Mouse (Mus musculus): ENCODE measurements around the gene Trpd52l3. TPM values are rescaled to one million over a fixed set of nuclear protein-coding genes. Genes with fewer than 3 reads are reported as not detected.

Gene Trpd52l3
- not detected for total RNA-seq (2023)

DNA sequence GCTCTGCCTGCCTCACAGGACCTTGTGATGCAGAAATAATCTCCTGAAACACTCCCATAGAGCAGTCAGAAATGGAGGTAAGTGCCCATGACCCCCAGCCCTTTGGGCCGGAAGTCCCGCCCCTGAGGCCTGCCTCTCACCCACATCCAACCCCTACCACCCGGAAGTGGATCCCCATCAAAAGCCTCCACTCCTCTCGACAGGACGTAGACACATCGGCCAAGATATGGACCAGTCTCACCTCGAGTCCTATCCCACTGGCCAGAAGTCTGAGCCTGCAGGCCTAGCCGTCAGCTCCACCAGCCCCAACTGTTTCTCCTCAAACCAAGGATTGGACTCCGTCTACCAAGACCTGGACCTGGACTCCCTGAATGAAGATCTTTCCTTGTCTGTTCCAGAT lies at the start of gene Trpd52l3:
Trpd52l3 (plus strand) TSS at position 170 of the 400 bp plus-strand sequence.

GRCm38 (mm10) chr19:30029894-30030635 lies 26.5 kb downstream of the Trpd52l3 start, which contains the start of gene Uhrf2:
Gene Uhrf2, plus strand, starts transcription at chr19:30030513.

Other genes with a start within 250 kb of the Trpd52l3 start
- 10 to 100 TPM; 28.8 to 30.9 TPM for gene 9930021J03Rik, start 197.8 kb upstream of the Trpd52l3 start, total RNA-seq (2023)
- 10 to 100 TPM; 24.9 to 27.2 TPM for gene Ranbp6, start 190.8 kb upstream of the Trpd52l3 start, total RNA-seq (2023)
- not detected for gene Il33, start 78.7 kb upstream of the Trpd52l3 start, total RNA-seq (2023)
- 10 to 100 TPM; 79.2 to 85.1 TPM for gene Uhrf2, start 26.7 kb downstream of the Trpd52l3 start, total RNA-seq (2023)
- under 1 TPM in 1 of 2 experiments, not detected in 1; 0.98 TPM for gene Gldc, start 171.6 kb downstream of the Trpd52l3 start, total RNA-seq (2023)
- gene Mbl2, start 229.2 kb downstream of the Trpd52l3 start, total RNA-seq (2023) = not detected